Mouse (Mus musculus) ES-E14 (cell line): Measurements from ENCODE around the gene Tmem60.

ENCODE experiments used
- CHD2 ChIP-seq: IDR thresholded peaks from 2 replicates; pipeline ENCODE4 v1.6.1; 2014; ENCODE audit warnings: mild to moderate bottlenecking, low read depth, low read length, inconsistent platforms
- ZC3H11A ChIP-seq: IDR thresholded peaks from 2 replicates; pipeline ENCODE4 v1.6.1; 2012; ENCODE audit warnings: low read depth, mild to moderate bottlenecking, inconsistent platforms, low read length, borderline replicate concordance

DNA sequence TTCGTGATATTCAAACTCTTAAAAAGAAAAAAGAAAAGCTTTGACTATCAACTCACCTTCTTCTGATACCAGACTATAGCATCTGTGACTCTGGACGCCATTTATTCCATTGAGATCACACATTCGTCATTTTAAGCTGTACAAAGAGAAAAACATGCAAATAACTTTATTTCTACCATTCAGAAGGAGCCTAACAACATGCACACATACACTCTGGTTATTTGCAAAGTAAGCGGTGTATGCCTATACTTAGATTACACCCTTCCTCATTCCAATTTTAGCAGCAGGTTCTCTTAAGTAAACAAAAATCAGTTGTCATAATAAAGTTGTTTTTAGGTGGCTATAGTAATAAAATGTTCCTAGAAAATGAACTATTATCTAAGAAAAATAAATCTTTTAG lies 26.9 kb upstream of the Tmem60 start:
- TF ChIP-seq ZC3H11A = no peak
- TF ChIP-seq CHD2 = no peak
